6 mouse cellular contexts compared by ENCODE assay signal in genomic region chr10:111107852-111108251, GRCm38 (mm10).
"Had no signal": no experiment of that assay in that cellular context is flagged by ENCODE, and none has a peak within 500 bp of the region (broad histone marks: within the 10 kb centered on the region; RNA-seq: fewer than 3 reads in every experiment).

No protein-coding gene starts in this region.

- H3K27ac ChIP-seq: kidney, postnatal 0 days; limb, embryonic 15.5 days; midbrain, embryonic 13.5 days; neural tube, embryonic 12.5 days had no signal

- H3K36me3 ChIP-seq: limb, embryonic 15.5 days; midbrain, embryonic 13.5 days; neural tube, embryonic 12.5 days had no signal

- H3K4me1 ChIP-seq: midbrain, embryonic 13.5 days; neural tube, embryonic 12.5 days had no signal

- ATAC-seq: midbrain, embryonic 13.5 days had no signal

- H3K27me3 ChIP-seq: limb, embryonic 15.5 days; midbrain, embryonic 13.5 days; neural tube, embryonic 12.5 days had no signal

- H3K9ac ChIP-seq: limb, embryonic 15.5 days; lung, embryonic 14.5 days; midbrain, embryonic 13.5 days; neural tube, embryonic 12.5 days had no signal

- H3K9me3 ChIP-seq: limb, embryonic 15.5 days; midbrain, embryonic 13.5 days; neural tube, embryonic 12.5 days had no signal

- H3K4me3 ChIP-seq: myocyte; neural tube, embryonic 12.5 days had no signal
